Mouse (Mus musculus): ENCODE data around the gene Pwp2. TPM values are rescaled to one million over a fixed set of nuclear protein-coding genes. Genes with fewer than 3 reads are reported as not detected.

The Pwp2 gene
- total and polyA plus RNA-seq, 3 experiments, result 11.0 to 23.4 (median 18.8) TPM

GRCm38 (mm10) chr10:78163923-78164322 is 21.0 kb downstream of the Pwp2 start:
- Histone ChIP-seq H3K36me3 (replicated peaks) (peaks cover 87% of the 10 kb centered on the region), H3K4me3 (ENCODE audit: low read depth, low read length) (no peak overlapping the region), H3K9me3 (replicated peaks) (no peaks in the 10 kb centered on the region), H3K27me3 (ENCODE audit: insufficient read depth, low read length) (no peaks in the 10 kb centered on the region), H3K4me1 (ENCODE audit: insufficient read depth, low read depth, low read length) (peaks cover 37% of the 10 kb centered on the region)
- TF ChIP-seq CTCF (IDR thresholded peaks at IDR 0.05; ENCODE audit: low read depth, low read length) (peak; percentile 57), GATA2 (IDR thresholded peaks at IDR 0.05; ENCODE audit: borderline replicate concordance, low read depth, low read length) (no peak)
- DNase-seq (ENCODE audit: low spot score), result peak; percentile 42
- peak; percentile 48; the same call in 1 of the 2 replicates for ATAC-seq (ENCODE audit: extremely low read depth, insufficient number of reproducible peaks, low FRiP score, poor library complexity, severe bottlenecking)

- H3K27me3 ChIP-seq (ENCODE audit: insufficient read depth, low read length), result no peaks in the 10 kb centered on the region
- no peak for TF ChIP-seq CTCF (IDR thresholded peaks at IDR 0.05; ENCODE audit: low read depth, low read length)
- TF ChIP-seq GATA2 (IDR thresholded peaks at IDR 0.05; ENCODE audit: borderline replicate concordance, low read depth, low read length), result no peak
- TF ChIP-seq GATA1 (IDR thresholded peaks at IDR 0.05; ENCODE audit: borderline replicate concordance, low read length), result no peak
- no peak for TF ChIP-seq POLR2AphosphoS5 (IDR thresholded peaks at IDR 0.05; ENCODE audit: insufficient replicate concordance, low read depth, low read length)
- TF ChIP-seq TAL1 (conservative IDR thresholded peaks at IDR 0.05; ENCODE audit: low read depth, low read length), result no peak
- ATAC-seq (ENCODE audit: extremely low read depth, insufficient number of reproducible peaks, low FRiP score, poor library complexity, severe bottlenecking), result no peak
- H3K36me3 ChIP-seq (replicated peaks), result peaks cover 82% of the 10 kb centered on the region
- no peaks in the 10 kb centered on the region for H3K9me3 ChIP-seq (replicated peaks)
- DNase-seq (ENCODE audit: low spot score), result no peak
- no peak overlapping the region for H3K4me3 ChIP-seq (ENCODE audit: low read depth, low read length)
- peaks cover 30% of the 10 kb centered on the region for H3K4me1 ChIP-seq (ENCODE audit: insufficient read depth, low read depth, low read length)
Observed at GRCm38 (mm10) chr10:78163241-78163640, 21.7 kb downstream of the Pwp2 start.

- H3K36me3 ChIP-seq (replicated peaks), result peaks cover 77% of the 10 kb centered on the region
- ATAC-seq (ENCODE audit: extremely low read depth, insufficient number of reproducible peaks, low FRiP score, poor library complexity, severe bottlenecking) (no peak), DNase-seq (ENCODE audit: low spot score) (no peak)
Observed at GRCm38 (mm10) chr10:78162646-78163045, 22.3 kb downstream of the Pwp2 start.

GRCm38 (mm10) chr10:78161096-78161495 is 23.9 kb downstream of the Pwp2 start:
- Histone ChIP-seq H3K4me3 (ENCODE audit: low read depth, low read length) (no peak overlapping the region), H3K27me3 (ENCODE audit: insufficient read depth, low read length) (no peaks in the 10 kb centered on the region), H3K9me3 (replicated peaks) (no peaks in the 10 kb centered on the region), H3K4me1 (ENCODE audit: insufficient read depth, low read depth, low read length) (peaks cover 21% of the 10 kb centered on the region), H3K36me3 (replicated peaks) (peaks cover 62% of the 10 kb centered on the region)
- ATAC-seq (ENCODE audit: extremely low read depth, insufficient number of reproducible peaks, low FRiP score, poor library complexity, severe bottlenecking) (no peak), DNase-seq (ENCODE audit: low spot score) (no peak)
- TF ChIP-seq POLR2AphosphoS5 (IDR thresholded peaks at IDR 0.05; ENCODE audit: insufficient replicate concordance, low read depth, low read length) (no peak), TAL1 (conservative IDR thresholded peaks at IDR 0.05; ENCODE audit: low read depth, low read length) (no peak), GATA1 (IDR thresholded peaks at IDR 0.05; ENCODE audit: borderline replicate concordance, low read length) (no peak), GATA2 (IDR thresholded peaks at IDR 0.05; ENCODE audit: borderline replicate concordance, low read depth, low read length) (no peak), CTCF (IDR thresholded peaks at IDR 0.05; ENCODE audit: low read depth, low read length) (no peak)

More at GRCm38 (mm10) chr10:78162646-78163045, 22.3 kb downstream of the Pwp2 start:
- Histone ChIP-seq H3K9me3 (replicated peaks) (no peaks in the 10 kb centered on the region), H3K4me1 (ENCODE audit: insufficient read depth, low read depth, low read length) (peaks cover 26% of the 10 kb centered on the region), H3K27me3 (ENCODE audit: insufficient read depth, low read length) (no peaks in the 10 kb centered on the region), H3K4me3 (ENCODE audit: low read depth, low read length) (no peak overlapping the region)
- no peak for TF ChIP-seq CTCF (IDR thresholded peaks at IDR 0.05; ENCODE audit: low read depth, low read length)
- TF ChIP-seq GATA1 (IDR thresholded peaks at IDR 0.05; ENCODE audit: borderline replicate concordance, low read length), result no peak
- TF ChIP-seq GATA2 (IDR thresholded peaks at IDR 0.05; ENCODE audit: borderline replicate concordance, low read depth, low read length), result no peak
- TF ChIP-seq TAL1 (conservative IDR thresholded peaks at IDR 0.05; ENCODE audit: low read depth, low read length), result no peak
- no peak for TF ChIP-seq POLR2AphosphoS5 (IDR thresholded peaks at IDR 0.05; ENCODE audit: insufficient replicate concordance, low read depth, low read length)

- Histone ChIP-seq H3K9me3 (replicated peaks) (no peaks in the 10 kb centered on the region), H3K36me3 (replicated peaks) (peaks cover 56% of the 10 kb centered on the region), H3K27me3 (ENCODE audit: insufficient read depth, low read length) (0 out of 2 replicates have a peak, but pooled peaks cover under 1% of the 10 kb centered on the region), H3K4me1 (ENCODE audit: insufficient read depth, low read depth, low read length) (peaks cover 21% of the 10 kb centered on the region), H3K4me3 (ENCODE audit: low read depth, low read length) (no peak overlapping the region)
- ATAC-seq (ENCODE audit: extremely low read depth, insufficient number of reproducible peaks, low FRiP score, poor library complexity, severe bottlenecking), result no peak
- no peak for TF ChIP-seq GATA2 (IDR thresholded peaks at IDR 0.05; ENCODE audit: borderline replicate concordance, low read depth, low read length)
- TF ChIP-seq TAL1 (conservative IDR thresholded peaks at IDR 0.05; ENCODE audit: low read depth, low read length), result no peak
- no peak for TF ChIP-seq GATA1 (IDR thresholded peaks at IDR 0.05; ENCODE audit: borderline replicate concordance, low read length)
- TF ChIP-seq POLR2AphosphoS5 (IDR thresholded peaks at IDR 0.05; ENCODE audit: insufficient replicate concordance, low read depth, low read length), result no peak
- no peak for TF ChIP-seq CTCF (IDR thresholded peaks at IDR 0.05; ENCODE audit: low read depth, low read length)
- no peak for DNase-seq (ENCODE audit: low spot score)
Observed at GRCm38 (mm10) chr10:78160369-78161095, 24.4 kb downstream of the Pwp2 start.

- H3K4me3 ChIP-seq (ENCODE audit: low read depth, low read length), result no peak overlapping the region
Observed at GRCm38 (mm10) chr10:78159906-78160305, 25.0 kb downstream of the Pwp2 start.

More at GRCm38 (mm10) chr10:78159906-78160305, 25.0 kb downstream of the Pwp2 start:
- peaks cover 5% of the 10 kb centered on the region; the same call in 1 of the 2 replicates for H3K27me3 ChIP-seq (ENCODE audit: insufficient read depth, low read length)
- ATAC-seq (ENCODE audit: extremely low read depth, insufficient number of reproducible peaks, low FRiP score, poor library complexity, severe bottlenecking) (peak; percentile 40), DNase-seq (ENCODE audit: low spot score) (peak; percentile 28)
- H3K9me3 ChIP-seq (replicated peaks), result no peaks in the 10 kb centered on the region
- H3K4me1 ChIP-seq (ENCODE audit: insufficient read depth, low read depth, low read length), result peaks cover 21% of the 10 kb centered on the region
- no peak for TF ChIP-seq GATA1 (IDR thresholded peaks at IDR 0.05; ENCODE audit: borderline replicate concordance, low read length)
- TF ChIP-seq POLR2AphosphoS5 (IDR thresholded peaks at IDR 0.05; ENCODE audit: insufficient replicate concordance, low read depth, low read length), result no peak
- TF ChIP-seq GATA2 (IDR thresholded peaks at IDR 0.05; ENCODE audit: borderline replicate concordance, low read depth, low read length), result no peak
- TF ChIP-seq CTCF (IDR thresholded peaks at IDR 0.05; ENCODE audit: low read depth, low read length), result peak; percentile 97
- H3K36me3 ChIP-seq (replicated peaks), result peaks cover 50% of the 10 kb centered on the region
